Mouse (Mus musculus) heart, embryonic 15.5 days (tissue): ENCODE measurements around the gene Slc25a21. TPM values are rescaled to one million over a fixed set of nuclear protein-coding genes. Genes with fewer than 3 reads are reported as not detected.

ENCODE experiments used
- ATAC-seq: fragments of 200-750 bp; cut with Nextera tagmentation; replicated peaks from 2 replicates; pipeline ENCODE4 v1.8.0; 2017; ENCODE audit warnings: low read depth, moderate TSS enrichment; ENCODE audit not compliant: insufficient number of reproducible peaks, insufficient read depth, low FRiP score
- H3K27ac ChIP-seq: fragments of 300-500 bp; sonication (generic); 2 replicates; pipeline ENCODE4 v1.5.1; 2015; ENCODE audit warnings: mild to moderate bottlenecking, inconsistent platforms
- H3K27me3 ChIP-seq: fragments of 300-500 bp; sonication (generic); 2 replicates; pipeline ENCODE4 v1.6.1; 2015; ENCODE audit warnings: inconsistent platforms
- H3K36me3 ChIP-seq: fragments of 300-500 bp; sonication (generic); 2 replicates; pipeline ENCODE4 v1.6.1; 2015; ENCODE audit warnings: mild to moderate bottlenecking, inconsistent platforms
- H3K4me1 ChIP-seq: fragments of 300-500 bp; sonication (generic); replicated peaks from 2 replicates; pipeline ENCODE4 v1.6.1; 2015; ENCODE audit warnings: inconsistent platforms
- H3K4me2 ChIP-seq: fragments of 300-500 bp; sonication (generic); 2 replicates; pipeline ENCODE4 v1.6.1; 2015; ENCODE audit warnings: inconsistent platforms, mild to moderate bottlenecking, moderate library complexity
- H3K4me3 ChIP-seq: fragments of 300-500 bp; sonication (generic); 2 replicates; pipeline ENCODE4 v1.5.1; 2015; ENCODE audit warnings: mild to moderate bottlenecking, inconsistent platforms
- H3K9ac ChIP-seq: fragments of 300-500 bp; sonication (generic); 2 replicates; pipeline ENCODE4 v1.6.1; 2015; ENCODE audit warnings: mild to moderate bottlenecking, inconsistent platforms
- H3K9me3 ChIP-seq: fragments of 300-500 bp; sonication (generic); replicated peaks from 2 replicates; pipeline ENCODE4 v1.6.1; 2016; ENCODE audit warnings: inconsistent platforms
- WGBS: fragments of 180-500 bp; shearing (Covaris S2); methylation state at CpG from one replicate; pipeline ENCODE4 v1.1.7; 2015; ENCODE audit warnings: mixed read lengths; 5-methylcytosine and 5-hydroxymethylcytosine counted together
- polyA plus RNA-seq: library from polyadenylated mRNA; unstranded; fragments of >200 nt; fragmentation: Nextera tagmentation; extraction: Ambion mirVana; gene quantifications from 2 replicates; pipeline ENCODE4 v1.2.1, GENCODE M21; 2015

Gene Slc25a21
- polyA plus RNA-seq, 1 experiment from 2014 or later = 0.21 TPM

DNA sequence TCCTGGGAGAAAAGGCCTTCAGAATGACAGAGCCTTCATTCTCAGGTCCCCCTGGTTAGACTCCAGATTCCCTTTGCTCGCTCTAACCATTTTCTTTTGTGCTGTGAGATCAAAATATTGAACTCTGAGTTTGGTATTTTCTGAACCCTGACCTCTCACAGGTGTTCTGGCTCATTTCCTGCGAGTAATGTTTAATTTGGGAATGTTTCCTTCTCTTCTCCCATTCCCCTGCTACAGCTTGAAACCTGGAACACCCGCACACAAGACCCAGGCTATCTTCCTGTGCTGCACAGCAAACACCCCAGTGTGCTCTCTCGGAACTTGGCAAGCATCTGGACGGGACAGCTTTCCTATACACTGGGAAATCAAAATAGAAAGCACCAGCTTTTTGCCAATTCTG is 290.8 kb downstream of the Slc25a21 start:
- Histone ChIP-seq H3K27me3 (no peaks in the 10 kb centered on the region), H3K4me3 (no peak overlapping the region), H3K36me3 (no peaks in the 10 kb centered on the region), H3K9ac (no peak overlapping the region), H3K4me1 (peaks cover 5% of the 10 kb centered on the region; the same call in 1 of the 2 replicates), H3K4me2 (no peak overlapping the region), H3K9me3 (no peaks in the 10 kb centered on the region), H3K27ac (no peak overlapping the region)
- WGBS = 69% methylated on average over 5 of the region's 5 CpGs
- no peak for ATAC-seq

DNA sequence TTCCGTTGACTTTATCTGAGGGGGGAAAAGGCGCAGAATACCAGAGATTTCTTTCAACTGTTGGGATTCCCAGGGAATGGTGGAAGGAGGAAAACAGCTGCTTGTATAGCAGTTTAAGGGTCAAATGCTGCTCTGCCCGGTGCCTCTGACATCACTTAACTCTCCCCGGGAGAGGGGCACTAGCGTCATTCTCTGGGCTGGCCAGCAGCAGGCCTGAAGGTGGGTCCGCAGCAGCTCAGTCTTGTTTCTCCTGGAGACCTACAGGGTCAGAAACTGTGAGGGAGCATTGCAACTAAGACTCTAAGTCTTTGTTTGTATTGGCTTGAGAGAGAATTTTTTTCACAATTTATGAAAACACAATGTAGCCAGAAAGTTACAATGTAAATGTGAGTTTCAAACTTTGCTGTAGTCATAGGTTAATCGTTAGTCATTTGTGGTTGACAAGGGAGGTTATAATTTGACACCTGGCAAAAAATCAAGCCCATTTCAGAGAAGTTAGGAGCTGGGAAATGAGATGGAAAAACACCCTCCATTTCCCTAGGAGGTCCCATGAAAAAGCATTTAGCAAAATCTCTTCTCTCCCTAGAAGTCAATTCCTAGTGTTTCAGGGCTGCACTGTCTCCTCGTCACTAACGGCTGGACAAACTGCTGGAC is 291.5 kb downstream of the Slc25a21 start:
- H3K9ac ChIP-seq = no peak overlapping the region
- H3K27ac ChIP-seq = no peak overlapping the region
- H3K36me3 ChIP-seq = no peaks in the 10 kb centered on the region
- no peaks in the 10 kb centered on the region for H3K27me3 ChIP-seq
- H3K4me3 ChIP-seq = no peak overlapping the region
- H3K4me2 ChIP-seq = no peak overlapping the region
- peaks cover 5% of the 10 kb centered on the region; the same call in 1 of the 2 replicates for H3K4me1 ChIP-seq
- WGBS = 40% methylated on average over 9 of the region's 9 CpGs
- H3K9me3 ChIP-seq = no peaks in the 10 kb centered on the region
- ATAC-seq = 0 out of 2 replicates have a peak, but pooled peaks have one; percentile 18

DNA sequence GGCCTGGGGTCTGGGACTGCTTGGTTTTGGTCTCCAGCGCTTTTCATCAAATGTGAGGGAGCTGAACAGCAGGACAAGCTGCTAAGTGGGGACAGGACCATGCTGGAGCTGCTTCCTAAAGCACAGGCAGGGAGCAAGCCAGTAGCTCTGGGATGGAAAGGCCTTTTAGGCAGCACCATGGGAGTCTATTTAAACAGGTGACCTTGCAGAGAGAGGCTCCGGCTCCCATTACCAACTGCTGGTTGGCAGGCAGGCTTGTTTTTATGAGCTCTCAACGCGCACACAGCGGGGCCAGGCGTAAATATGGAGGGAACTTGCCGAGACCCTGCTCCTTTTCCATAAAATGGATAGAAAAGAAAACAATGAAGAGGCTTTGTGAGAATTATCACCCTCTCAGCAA is 292.1 kb downstream of the Slc25a21 start:
- no peak overlapping the region for H3K4me2 ChIP-seq
- no peak overlapping the region for H3K27ac ChIP-seq
- H3K4me3 ChIP-seq = no peak overlapping the region
- H3K9me3 ChIP-seq = no peaks in the 10 kb centered on the region
- H3K9ac ChIP-seq = no peak overlapping the region
- peaks cover 5% of the 10 kb centered on the region; the same call in 1 of the 2 replicates for H3K4me1 ChIP-seq
- H3K36me3 ChIP-seq = no peaks in the 10 kb centered on the region
- no peaks in the 10 kb centered on the region for H3K27me3 ChIP-seq
- WGBS = 47% methylated on average over 7 of the region's 7 CpGs
- ATAC-seq = no peak

DNA sequence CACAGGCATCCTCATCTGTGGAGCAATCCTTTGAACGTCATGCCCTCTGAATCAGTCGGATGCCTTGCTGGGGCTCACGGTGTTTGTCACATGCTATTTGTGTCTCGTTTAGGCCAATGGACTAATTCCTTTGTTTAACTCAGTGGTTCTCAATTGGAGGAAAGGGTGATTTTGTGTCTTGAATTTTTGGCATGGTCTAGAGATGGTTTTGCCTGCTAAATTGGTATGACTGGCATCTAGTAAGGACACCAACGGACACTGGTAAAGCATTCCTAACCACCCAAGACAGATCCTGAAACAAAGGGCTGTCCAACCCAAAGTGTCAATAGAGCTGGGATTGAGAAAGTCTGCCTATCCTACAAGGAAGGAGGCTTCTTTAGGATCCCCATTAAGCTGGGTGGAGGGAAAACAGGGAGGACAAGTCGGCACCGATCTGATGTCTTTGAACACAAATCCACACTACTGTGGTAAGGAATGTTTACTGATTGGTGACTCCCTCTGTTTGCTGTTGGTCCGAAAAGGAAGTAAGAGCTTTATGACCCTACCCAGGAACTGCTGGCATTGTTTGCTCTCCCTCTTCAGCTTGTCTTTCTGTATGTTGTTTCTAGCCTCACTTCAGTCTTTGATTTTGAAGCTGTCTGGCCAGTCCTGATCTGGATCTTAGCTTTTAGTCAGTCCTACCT is 294.4 kb downstream of the Slc25a21 start:
- Histone ChIP-seq H3K9ac (no peak overlapping the region), H3K4me3 (no peak overlapping the region), H3K27ac (no peak overlapping the region), H3K36me3 (no peaks in the 10 kb centered on the region), H3K9me3 (no peaks in the 10 kb centered on the region), H3K4me1 (peaks cover 5% of the 10 kb centered on the region; the same call in 1 of the 2 replicates), H3K4me2 (no peak overlapping the region), H3K27me3 (no peaks in the 10 kb centered on the region)
- 79% methylated on average over 8 of the region's 8 CpGs for WGBS
- no peak for ATAC-seq

DNA sequence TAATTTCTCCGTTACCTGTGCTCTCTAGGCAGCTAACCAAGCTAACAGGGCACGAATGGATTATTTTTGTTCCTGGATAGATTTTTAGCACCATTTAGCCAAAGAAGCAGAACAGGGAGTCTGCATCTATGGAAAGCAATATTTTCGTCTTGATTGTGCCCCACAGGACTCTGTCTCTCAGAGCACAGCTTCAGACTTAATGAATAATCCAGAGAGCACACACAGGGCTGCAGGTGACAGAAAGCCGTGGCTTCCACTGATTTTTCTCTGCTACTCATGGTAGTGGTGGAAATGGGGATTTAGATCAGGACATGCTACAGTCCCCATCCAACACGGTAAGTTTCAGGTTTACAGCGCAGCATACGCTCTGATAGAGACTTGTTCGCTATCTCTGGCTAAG is 299.3 kb downstream of the Slc25a21 start:
- no peaks in the 10 kb centered on the region for H3K4me1 ChIP-seq
- WGBS = 77% methylated on average over 8 of the region's 8 CpGs
- no peaks in the 10 kb centered on the region for H3K36me3 ChIP-seq
- no peaks in the 10 kb centered on the region for H3K27me3 ChIP-seq
- H3K27ac ChIP-seq = no peak overlapping the region
- H3K9ac ChIP-seq = no peak overlapping the region
- no peak overlapping the region for H3K4me2 ChIP-seq
- no peak overlapping the region for H3K4me3 ChIP-seq
- H3K9me3 ChIP-seq = no peaks in the 10 kb centered on the region
- no peak for ATAC-seq

DNA sequence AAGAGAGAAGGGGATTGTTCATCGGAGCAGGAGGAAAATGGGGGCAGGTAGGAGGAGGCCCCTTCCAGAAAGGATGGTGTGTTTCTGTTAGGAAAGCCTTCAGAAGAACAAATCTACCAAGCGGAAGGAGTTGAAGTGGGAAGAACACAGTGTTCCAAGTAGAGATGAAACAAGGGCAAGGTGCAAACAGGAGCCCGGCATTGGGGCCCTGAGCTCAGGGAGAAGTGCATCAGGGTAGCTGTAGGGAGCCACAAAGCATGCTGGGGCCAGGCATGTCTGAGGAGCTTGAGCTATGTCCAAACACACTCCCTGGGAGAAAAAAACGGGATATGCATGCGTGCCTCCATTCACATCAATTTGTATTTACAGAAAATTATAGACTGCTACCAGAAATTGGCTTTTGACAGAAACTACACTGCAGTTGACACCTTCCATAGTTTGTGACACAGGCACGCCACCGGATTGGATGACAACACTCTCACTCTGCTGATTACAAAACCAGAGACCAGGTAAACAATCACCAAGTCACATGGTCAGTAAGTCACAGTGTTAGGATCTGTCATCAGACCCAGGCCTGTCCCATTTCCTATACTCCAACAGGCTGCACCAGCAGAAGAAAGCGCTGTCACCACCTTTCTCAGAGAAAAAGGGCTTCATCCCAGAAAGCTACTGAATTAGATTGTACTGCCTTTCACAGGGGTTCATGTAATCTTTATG is 299.9 kb downstream of the Slc25a21 start:
- Histone ChIP-seq H3K9ac (no peak overlapping the region), H3K9me3 (no peaks in the 10 kb centered on the region), H3K4me2 (no peak overlapping the region), H3K36me3 (no peaks in the 10 kb centered on the region), H3K4me3 (no peak overlapping the region), H3K4me1 (no peaks in the 10 kb centered on the region), H3K27ac (no peak overlapping the region), H3K27me3 (no peaks in the 10 kb centered on the region)
- no peak for ATAC-seq
- 74% methylated on average over 8 of the region's 8 CpGs for WGBS

DNA sequence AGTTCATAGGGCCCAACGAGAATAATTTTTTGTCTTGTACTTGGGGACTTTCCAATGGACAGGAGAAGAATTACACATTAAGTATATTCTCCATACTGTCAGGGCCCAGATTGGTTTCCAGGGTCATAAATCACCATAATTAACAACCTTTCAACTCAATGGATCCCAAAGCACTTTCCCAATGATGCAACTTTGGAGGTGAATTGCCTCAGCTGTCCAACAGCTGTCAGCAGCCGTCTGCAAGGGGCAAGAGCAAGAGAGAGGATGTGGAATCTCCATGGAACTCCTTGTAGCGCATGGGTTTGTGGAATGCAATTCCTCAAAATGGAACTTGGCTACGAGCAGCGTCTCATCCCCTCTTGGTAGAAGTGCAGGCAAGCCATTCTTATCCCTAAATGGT is 302.3 kb downstream of the Slc25a21 start:
- no peaks in the 10 kb centered on the region for H3K27me3 ChIP-seq
- no peak overlapping the region for H3K4me2 ChIP-seq
- no peaks in the 10 kb centered on the region for H3K9me3 ChIP-seq
- no peak overlapping the region for H3K4me3 ChIP-seq
- no peaks in the 10 kb centered on the region for H3K36me3 ChIP-seq
- 63% methylated on average over 5 of the region's 5 CpGs for WGBS
- H3K9ac ChIP-seq = no peak overlapping the region
- no peaks in the 10 kb centered on the region for H3K4me1 ChIP-seq
- no peak overlapping the region for H3K27ac ChIP-seq
- no peak for ATAC-seq

DNA sequence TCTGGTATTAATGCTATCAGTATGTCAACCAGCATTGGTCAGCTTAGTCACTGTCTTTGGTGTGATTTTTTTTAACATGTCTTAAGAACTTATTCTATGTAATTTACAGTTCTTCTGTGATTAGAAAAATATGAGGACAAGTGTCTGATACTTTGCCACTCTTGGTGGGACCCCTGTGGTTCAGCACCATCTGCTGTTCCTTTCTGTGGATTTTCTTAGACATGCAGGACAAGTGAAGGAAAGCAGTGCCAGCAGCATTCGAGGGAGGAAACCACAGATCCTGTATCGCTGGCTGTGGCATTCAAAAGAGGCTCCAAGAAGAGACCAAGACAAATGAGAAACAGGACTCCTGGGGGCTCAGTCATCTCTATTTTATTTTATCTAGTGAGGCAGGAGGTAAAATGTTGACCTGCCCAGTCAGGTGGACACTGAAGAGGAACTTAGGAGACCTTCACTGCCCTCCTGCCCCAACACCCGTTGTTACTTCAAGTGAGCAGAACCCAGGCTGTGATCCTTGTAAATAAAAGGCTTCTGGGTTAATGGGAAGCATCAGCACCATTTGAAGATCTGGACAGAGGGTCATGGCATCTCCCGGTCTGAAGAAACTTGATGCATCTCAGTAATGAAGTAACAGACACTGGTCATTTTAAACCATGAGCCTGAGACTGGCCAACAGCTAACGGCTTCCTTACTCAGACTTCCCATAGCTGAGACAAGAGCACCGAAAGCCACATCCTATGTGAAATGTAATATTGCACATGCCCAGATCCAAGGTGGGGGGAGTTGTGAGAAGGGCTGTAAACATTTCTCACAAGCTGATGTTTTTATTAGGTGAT is 306.2 kb downstream of the Slc25a21 start:
- H3K27ac ChIP-seq = no peak overlapping the region
- no peak for ATAC-seq
- no peak overlapping the region for H3K4me3 ChIP-seq
- no peaks in the 10 kb centered on the region for H3K4me1 ChIP-seq
- no peak overlapping the region for H3K4me2 ChIP-seq
- no peaks in the 10 kb centered on the region for H3K36me3 ChIP-seq
- H3K9me3 ChIP-seq = no peaks in the 10 kb centered on the region
- H3K27me3 ChIP-seq = no peaks in the 10 kb centered on the region
- 63% methylated on average over 6 of the region's 6 CpGs for WGBS
- no peak overlapping the region for H3K9ac ChIP-seq

DNA sequence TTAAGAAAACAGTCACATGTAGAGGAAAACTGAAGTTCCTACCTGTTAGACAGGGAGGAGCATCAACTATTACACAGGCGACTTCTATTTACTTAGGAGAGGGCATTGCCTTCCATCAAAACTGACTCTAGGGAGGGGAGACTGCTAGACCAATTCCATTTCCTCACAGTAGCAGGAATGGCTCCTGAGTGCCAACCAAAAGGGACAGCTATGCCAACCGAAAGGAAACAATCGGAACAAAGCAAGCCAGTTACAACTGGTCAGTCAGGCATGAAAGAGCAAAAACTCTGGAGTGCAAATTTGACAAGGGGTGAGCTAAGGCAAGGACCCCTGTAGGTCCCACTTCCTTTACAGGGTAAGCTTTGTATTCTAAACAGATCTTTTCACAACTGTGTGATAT is 319.5 kb downstream of the Slc25a21 start:
- no peak for ATAC-seq
- H3K36me3 ChIP-seq = no peaks in the 10 kb centered on the region
- WGBS = 72% methylated on average over 3 of the region's 3 CpGs
- no peak overlapping the region for H3K4me3 ChIP-seq
- H3K4me1 ChIP-seq = no peaks in the 10 kb centered on the region
- H3K27me3 ChIP-seq = no peaks in the 10 kb centered on the region
- H3K4me2 ChIP-seq = no peak overlapping the region
- no peaks in the 10 kb centered on the region for H3K9me3 ChIP-seq
- no peak overlapping the region for H3K27ac ChIP-seq
- no peak overlapping the region for H3K9ac ChIP-seq

DNA sequence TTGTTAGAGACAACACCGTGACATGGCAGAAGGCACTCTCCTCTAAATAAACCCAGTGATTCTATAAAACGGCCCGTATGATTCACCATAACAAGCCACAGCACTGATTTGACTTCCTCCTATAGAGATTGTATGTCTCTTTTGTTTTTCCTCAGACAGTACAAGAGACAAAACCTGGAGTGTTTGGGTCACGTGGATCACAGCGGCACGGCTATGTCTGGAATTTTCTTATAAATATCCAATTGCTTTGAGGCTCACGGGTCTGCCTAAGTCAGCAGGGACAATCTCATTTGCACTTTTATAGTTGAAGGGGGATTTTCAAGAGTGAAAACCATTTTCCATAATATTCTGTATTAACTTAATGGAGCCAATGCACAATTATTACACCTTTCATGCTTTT is 320.7 kb downstream of the Slc25a21 start:
- no peaks in the 10 kb centered on the region for H3K27me3 ChIP-seq
- H3K36me3 ChIP-seq = no peaks in the 10 kb centered on the region
- no peaks in the 10 kb centered on the region for H3K9me3 ChIP-seq
- ATAC-seq = no peak
- no peak overlapping the region for H3K4me3 ChIP-seq
- 60% methylated on average over 7 of the region's 7 CpGs for WGBS
- no peaks in the 10 kb centered on the region for H3K4me1 ChIP-seq
- no peak overlapping the region for H3K4me2 ChIP-seq
- H3K27ac ChIP-seq = no peak overlapping the region
- no peak overlapping the region for H3K9ac ChIP-seq

DNA sequence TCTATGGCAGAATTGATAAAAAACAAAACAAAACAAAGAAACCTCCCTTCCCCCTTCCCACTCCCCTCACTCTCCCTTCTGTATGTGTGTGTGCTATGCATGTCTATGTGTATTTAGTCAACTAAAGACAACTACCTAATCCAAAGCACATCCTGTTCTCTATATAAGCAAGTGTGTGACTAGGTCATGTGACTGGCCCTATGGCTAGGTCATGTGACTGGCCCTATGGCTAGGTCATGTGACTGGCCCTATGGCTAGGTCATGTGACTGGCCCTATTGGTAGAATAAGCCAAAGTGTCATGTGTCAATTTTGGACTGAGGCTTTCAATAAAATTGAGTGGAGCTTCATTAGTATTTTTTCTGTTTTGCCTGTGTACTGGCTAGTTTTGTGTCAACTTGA is 324.1 kb downstream of the Slc25a21 start:
- no peak overlapping the region for H3K27ac ChIP-seq
- no peaks in the 10 kb centered on the region for H3K4me1 ChIP-seq
- H3K27me3 ChIP-seq = no peaks in the 10 kb centered on the region
- H3K9ac ChIP-seq = no peak overlapping the region
- ATAC-seq = no peak
- no peak overlapping the region for H3K4me3 ChIP-seq
- H3K36me3 ChIP-seq = no peaks in the 10 kb centered on the region
- no peaks in the 10 kb centered on the region for H3K9me3 ChIP-seq
- H3K4me2 ChIP-seq = no peak overlapping the region
